Mouse (Mus musculus) brain, embryonic 18.5 days (tissue): ENCODE data around the gene Cenpv.

Experiments used
- DNase-seq: peaks from one replicate; pipeline ENCODE4 v3.0.0-alpha.2; 2012; ENCODE audit warnings: low read depth, low spot score

Gene Cenpv

DNA sequence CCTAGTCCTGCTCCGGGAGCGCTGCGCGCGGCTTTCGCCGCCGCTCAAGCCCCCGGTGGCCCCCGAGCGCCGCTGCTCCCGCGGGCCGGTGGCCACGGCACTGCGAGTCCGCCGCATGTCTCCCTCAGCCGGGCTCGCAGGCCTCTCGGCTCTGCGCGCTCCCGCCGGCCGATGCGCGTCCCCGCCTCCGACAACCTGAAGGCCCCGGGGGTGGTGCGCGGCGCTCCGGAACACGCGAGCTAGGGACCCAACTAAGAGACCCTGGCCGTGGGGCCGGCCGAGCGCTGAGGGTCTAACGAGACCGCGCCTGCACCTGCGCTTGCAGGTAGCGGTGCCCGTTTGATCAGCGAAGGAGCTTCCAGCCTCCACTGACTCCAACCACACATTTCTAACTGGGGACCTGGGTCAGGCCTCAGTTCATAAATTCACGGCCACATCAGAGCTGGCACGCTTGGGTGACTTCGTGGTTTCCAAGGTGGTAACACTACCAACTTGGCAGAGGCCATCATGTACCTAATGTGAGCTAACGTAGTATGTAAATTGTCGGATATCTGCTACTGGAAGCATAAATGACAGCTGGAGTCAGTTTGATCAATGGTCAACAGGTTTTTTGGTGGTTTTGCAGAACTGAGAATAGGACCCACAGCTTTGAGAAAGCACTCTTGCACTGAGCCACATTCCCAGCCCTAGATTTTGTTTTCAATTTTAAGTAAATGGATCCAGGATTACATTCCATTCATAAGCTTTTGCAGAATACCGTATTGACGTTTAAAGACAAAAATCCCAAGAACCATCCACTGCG, at the start of gene Cenpv:
Cenpv (minus strand) TSS at position 173 of the 802 bp plus-strand sequence.
- peak; percentile 42 for DNase-seq

DNA sequence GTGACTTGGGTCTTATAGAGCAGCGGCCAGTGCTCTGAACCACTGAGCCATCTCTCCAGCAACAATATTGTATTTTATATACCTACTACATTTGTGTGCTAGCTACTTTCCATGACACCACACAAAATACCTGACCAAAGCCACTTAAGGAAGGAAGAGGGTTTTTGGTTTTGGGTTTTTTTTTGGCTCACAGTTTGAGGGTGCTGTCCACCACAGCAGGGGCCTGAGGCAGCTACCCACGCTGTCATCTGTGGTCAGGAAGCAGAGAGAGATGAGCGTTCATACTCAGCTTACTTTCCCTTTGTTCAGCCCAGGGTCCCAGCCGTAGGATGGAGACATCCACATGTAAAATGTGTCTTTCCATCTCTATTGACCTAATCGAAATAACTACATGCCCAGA, 48.0 kb upstream of the Cenpv start:
- DNase-seq, result no peak

DNA sequence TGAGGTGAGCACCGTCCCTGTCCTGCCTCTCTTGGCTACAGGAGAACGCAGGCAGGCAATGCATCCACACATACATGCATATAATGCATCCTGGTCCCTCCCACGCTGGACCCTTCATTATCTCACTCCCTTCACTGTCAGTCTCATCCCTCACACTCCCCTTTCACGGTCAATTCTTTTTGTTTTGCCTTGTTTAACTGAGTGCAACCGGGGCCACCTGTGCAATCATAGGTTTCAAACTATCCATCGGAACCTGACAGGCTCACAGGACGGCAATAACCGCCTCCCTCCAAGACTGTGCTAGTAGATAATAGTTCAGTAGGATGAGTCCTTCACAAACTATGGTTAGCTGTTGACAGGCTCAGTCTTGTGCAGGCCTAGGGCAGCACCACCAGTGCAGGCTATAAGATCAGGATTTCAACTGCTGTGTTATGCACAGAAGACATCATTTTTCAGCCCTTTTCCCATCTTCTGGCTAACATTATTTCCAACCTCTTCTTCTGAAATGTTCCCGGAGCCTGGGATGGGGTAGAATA, 45.7 kb upstream of the Cenpv start:
- DNase-seq, result no peak

DNA sequence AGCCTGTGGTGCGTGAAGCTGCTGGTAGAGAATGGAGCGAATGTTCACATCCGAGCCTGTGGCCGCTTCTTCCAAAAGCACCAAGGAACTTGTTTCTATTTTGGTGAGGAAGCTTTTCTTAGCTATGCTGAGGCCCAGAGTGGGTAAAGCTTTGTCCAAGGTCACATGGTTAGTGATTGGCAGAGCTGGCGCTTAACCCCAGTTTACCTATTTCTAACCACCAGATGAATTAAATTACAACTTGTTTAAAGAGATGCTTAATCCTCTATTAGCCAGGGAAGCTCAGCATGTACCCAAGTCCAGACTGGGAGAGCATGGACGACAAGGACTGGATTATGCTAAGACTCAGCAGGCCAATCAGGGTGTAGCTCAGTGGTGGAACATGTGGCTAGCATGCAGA, 44.0 kb upstream of the Cenpv start:
- DNase-seq, result no peak

DNA sequence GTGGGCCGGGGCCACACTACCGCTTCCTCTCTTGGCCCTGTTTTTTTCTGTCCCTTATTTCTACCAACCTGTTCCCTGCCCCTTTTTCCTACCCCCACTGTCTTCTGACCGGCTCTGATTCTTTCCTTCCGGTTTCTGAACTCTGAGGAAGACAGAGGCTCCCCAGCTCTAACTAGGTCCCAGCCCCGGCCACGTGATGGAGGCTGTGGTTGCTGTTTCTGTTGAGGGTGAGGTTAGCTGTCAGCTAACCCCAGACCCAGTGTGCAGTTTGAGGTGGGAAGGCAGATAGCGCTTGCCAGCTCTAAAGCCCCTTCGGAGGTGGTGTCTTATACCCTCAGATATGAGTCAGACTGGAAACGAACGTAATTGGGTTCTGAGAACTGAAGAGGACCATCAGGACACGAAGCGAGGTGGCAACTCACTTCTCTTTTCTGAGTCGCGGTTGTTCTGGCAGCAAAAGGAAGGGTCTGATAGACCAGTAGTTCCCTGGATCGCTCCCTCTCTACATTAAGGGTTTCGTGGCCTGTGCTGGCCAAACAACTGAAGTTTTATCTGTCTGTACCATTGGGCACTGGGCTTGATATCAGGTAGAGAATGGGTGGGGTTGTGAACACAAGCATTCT, 37.6 kb upstream of the Cenpv start:
- no peak for DNase-seq

DNA sequence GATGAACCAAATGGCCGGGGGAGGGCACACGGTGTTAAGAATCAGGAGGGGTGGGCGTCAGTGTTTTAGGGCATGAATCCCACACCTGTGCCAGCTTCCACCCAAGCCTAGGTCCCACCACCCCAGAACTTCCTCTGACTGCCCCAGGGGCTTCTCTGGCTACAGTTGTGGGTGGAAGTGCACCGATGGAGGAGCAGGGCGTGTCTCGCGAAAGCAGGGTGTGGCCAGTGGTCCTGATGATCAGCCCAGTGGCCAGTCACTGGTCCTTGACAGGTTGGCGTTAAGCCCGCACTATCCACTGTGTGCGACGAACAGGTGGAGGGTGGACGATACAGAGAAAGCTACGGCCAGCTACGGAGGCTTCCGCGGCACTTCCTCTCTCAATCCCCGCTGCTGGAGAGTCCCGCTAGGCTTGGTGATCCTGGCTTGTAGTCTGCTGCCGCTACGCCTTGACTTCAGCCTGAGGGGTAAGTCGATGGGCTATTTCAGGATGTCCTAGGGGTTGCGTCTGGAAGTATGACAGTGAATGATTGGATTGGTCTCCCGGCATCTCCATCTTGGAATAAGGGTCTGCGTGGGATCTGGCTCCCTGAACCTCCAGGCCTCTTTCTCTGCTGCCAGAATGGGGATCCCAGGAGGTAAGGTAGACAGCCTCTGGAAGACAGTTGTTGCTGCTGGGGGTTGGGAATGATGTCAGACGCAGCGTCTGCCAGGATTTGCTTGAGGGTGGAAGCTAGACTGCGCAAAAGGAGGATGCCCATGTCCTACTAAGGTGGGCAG, 36.8 kb upstream of the Cenpv start:
- DNase-seq, result no peak

DNA sequence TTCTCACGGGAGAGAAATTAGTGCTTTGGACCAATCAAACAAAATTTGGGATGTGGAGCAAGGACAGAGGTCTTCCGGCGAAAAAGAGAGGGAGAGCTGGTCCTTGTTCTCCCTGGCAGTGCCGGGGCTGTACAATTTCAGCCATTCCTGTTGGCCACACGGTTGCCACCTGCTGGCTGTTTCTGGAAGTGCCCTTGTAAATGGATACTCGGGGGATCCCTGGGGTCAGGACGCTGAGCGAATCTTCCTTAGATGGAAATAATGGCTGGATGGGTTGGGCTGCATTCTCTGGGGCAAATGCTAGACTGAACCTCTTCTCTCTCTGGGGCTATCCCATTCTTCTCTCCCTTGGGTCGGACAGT, 36.2 kb upstream of the Cenpv start:
- no peak for DNase-seq

DNA sequence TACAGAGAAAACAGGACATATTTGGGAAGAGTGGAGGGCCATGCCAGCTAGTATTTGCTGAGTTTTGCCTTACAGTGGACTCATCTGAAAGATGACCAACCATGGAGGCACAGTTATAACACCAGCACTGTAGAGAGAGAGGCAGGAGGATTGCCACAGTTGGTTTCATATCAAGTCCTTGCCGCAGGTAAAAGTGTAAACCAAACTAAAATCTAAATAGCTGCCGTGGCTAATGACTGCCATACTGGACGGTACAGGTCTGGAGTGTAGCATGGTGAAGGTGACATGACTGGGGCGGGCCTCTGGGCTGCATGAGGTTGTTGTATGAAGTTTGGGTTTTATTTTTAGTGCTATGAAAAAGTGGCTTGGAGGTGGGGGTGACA, 35.6 kb upstream of the Cenpv start:
- no peak for DNase-seq

DNA sequence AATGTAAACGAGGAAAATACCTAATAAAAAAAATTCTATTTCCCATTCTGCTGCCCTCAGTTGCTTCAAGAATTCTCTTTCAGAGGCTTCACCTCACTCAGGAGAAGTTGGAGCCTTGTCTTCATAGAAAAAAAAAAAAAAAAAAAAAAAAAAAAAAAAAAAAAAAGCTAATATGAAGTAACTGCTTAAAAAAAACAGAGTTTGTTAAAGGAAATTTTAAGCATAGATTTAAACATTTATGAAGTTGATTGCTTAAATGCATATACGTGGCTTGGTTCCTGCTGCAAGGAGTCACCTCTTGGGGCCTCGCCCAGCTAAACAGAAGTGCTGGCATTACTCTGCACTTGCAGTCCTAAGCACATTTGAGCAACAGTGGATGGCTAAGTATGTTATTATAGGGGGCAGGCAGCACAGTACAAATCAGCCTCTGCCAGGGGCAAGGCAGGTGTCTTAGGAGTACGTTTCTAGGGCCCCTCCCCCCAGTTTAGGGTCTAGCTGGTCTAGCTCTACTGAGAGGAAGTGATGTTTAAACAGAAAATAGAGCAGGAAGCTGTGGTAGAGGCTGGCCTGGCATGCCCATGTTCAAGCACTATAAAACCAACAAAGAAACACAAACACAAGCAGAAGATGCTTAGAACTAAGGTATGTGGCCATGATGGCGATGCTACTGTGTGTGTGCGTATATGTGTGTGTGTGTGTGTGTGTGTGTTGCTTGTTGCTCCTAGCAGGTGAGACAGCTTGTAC, 35.1 kb upstream of the Cenpv start, which contains the start of gene Trpv2:
Trpv2 (plus strand) TSS at position 528 of the 744 bp plus-strand sequence.
- DNase-seq, result no peak

DNA sequence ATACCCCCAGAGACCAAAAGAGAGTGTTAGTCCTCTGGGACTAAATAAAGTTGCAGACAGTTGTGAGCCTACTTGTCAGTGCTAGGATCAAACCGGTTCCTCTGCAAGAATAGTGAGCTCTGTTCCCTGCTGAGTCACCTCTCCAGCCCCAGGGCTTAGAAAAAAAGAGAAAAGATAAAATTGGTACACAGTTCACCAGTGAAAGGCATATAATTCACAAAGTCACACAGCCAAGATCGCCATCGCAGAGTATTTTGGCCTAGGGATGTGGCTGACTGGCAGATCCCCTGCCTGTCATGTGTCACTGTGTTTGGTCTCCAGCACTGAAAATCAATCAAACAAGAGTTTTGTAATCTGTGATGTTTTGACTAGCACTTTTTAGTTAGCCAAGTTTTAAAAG, 29.2 kb upstream of the Cenpv start:
- DNase-seq, result no peak

DNA sequence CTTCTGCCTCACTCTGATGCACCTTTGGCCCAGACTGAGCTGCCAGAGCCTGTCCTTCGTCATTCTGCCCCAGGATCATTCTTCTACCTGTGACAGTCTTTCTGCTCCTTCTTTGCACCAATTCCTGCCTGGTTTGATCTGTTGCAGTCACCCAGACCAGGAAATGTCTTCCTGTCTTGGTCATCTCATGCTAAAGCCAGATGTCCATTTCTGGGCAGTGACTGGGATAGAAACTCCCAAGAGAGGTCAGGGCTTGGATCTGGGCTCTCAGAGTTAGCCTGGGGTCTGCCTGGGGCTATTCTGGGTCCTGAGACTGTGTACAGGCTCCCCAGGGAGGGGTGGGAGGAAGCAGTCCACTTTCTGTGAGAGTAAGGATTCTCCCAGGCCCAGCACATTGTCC, 27.1 kb upstream of the Cenpv start:
- no peak for DNase-seq

DNA sequence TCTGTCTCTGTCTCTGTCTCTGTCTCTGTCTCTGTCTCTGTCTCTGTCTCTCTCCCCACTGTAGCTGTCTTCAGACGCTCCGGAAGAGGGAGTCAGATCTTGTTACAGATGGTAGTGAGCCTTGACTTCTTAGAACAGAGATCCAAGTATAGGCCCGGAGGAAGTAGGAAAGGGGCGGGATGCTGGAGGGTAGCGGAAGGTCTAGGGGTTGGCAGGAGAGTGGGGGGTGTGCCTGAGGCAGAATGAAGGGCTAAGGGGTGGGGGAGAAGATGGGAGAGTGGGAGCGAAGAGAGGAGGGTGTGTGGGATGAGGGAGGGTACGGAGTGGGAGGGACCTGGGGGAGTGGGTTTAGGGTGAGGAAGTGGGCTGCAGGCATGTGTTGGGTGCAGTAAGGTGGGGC, 26.7 kb upstream of the Cenpv start:
- DNase-seq, result no peak

DNA sequence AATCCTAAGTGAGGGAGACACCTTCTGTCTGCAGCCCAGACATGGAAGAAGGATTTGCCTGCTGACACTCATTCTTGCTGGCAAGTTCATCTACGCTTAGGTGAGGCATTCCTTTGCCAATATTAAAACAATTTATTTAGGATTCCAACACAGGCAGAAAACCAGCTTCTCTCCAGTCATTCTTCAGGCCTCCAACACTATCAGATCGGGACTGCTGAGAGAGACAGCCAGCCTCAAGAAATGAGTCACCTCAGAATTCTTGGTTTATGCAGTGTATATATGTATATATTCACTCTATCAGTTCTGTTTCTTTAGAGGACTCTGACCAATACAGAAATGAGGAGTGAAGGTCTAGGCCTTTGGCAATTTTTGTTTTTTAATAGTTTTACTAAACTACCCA, 24.5 kb upstream of the Cenpv start:
- DNase-seq, result no peak

DNA sequence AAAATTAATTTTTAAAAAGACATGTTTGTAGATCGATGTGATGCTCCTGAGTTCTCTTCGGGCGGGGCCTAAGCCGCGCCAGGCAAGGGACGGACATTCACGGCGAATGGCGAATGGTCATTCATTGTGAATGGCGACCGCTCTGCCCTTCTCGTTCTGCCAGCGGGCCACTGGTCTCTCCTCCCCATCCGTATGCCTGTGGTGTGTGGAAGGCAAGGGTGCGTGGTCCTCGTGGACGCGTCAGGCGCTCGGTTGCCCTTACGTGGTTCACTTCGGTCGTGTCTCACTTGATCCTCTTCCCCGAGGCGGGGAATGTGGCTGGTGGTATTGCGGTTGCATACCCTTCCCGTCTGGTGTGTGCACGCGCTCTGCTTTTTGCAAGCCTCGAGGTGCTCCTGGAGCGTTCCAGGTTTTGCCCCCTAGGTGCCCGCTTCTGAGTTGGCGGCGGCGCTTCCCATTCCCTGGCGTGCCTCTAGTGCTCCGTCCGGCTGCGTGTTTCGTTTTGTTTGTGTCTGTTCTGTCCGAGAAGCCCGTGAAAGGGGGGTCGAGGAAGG, 21.5 kb upstream of the Cenpv start:
- no peak for DNase-seq

DNA sequence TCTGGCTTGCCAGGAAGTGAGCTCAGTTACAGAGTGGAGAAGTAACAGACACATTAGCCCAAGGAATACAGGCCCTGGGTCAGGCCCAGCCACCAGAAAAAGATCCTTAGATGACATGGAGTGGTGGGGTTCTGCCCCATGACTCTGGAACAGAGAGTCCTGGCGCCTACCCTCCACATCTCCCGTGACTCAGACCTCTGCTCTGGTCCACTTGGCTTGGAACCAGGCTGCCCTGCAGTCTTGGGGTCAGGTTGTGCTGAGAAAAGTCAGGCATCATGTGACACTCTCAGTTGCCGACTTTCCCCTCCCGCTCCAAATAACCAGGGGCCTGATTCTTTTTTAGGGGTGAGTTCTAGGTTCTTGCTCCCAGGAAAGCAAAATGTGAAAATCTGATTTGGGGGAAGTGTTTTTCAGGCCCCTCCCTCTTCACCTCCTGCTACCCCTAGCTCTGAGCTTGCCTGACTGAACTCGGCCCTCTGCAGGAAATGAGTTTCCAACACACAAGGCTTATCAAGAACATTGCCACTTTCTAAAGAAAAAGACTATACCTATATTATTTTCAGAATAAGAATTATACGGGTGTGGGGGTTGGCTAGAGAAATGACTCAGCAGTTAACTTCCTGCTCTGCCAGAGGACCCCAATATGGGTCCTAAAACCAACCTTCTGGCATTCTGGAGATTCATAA, 20.0 kb upstream of the Cenpv start:
- DNase-seq, result no peak

DNA sequence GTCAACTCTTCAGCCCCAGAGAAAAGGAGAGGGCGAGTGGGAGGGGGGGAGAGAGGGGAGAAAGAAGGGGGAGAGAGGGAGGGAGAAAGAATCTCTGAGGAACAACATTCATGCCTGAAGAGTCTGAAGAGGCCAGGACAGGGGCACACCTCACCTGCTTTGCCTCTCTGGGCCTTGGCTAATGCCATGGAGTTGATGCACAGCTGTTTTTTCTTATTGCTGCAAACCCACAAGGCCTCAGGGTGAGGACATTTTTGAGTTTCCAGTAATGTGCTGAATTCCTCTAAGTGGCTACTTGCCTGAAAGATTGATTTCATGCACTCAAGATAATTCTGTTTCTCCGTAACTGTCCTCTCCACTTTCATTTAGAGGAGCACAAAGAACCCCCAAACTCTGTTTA, 19.1 kb upstream of the Cenpv start:
- DNase-seq, result no peak

DNA sequence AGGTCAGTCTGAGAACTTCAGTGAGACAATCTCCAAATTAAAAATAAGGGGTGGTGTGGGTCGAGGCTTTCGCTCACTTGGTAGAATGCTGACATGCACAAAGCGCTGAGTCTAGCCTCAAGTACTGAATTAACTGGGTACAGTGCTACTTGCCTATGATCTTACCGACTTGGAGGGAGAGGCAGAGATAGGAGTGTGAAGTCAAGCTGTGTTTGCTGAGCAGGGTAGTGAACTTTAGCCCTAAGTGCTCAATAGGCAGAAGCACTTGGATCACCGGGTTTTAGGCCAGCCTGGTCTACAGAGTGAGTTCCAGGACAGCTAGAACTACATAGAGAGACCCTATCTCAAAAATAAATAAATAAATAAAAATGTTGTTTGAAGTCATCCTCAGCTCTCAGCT, 18.1 kb upstream of the Cenpv start:
- no peak for DNase-seq

DNA sequence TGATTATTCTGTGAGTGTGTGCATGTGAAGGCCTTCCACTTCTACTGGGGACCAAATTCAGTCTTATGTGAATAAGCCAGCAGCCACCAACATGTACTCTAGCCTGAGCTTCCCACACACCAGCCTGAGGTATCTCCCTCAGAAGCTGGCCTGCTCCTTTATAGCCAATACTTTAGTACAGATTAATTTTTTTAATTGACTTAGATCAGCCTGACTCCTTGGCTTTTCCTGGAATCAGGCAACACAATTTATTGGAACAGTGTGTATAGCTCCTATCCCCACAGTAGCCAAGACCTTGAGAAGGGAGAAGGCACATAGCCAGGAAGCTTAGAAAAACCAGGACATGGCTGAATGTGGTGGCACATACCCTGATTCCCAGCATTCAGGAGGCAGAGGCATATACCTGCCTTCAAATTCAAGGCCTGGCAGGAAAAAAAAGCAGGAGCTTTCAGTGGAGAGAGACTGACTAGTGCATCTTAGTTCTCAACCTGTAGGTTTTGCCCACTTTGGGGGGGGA, 16.9 kb upstream of the Cenpv start:
- no peak for DNase-seq

DNA sequence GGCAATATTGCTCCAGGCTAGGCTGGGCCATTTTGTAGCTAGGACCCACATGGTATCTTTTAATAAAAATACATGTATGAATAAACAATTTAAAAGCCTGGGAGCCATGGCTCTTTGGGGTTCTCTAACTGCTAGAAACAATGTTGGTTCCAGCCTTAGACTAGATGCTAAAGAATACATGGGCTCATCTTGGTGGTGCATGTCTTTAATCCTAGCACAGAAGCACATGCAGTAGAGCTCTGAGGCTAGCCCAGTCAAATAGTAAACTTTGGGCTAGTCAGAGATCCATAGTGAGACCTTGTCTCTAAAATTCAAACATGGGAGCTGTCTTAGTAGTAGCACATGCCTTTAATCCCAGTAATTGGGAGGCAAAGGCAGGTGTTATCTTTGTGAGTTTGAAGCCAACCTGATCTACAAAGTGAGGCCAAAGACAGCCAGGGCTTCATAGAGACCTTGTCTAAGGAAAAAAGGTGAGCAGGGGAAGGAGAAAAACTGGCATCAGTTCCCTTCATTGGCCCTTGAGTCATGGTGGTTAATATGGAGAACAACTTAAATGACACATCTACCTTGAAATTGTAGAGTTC, 16.0 kb upstream of the Cenpv start:
- DNase-seq, result no peak

DNA sequence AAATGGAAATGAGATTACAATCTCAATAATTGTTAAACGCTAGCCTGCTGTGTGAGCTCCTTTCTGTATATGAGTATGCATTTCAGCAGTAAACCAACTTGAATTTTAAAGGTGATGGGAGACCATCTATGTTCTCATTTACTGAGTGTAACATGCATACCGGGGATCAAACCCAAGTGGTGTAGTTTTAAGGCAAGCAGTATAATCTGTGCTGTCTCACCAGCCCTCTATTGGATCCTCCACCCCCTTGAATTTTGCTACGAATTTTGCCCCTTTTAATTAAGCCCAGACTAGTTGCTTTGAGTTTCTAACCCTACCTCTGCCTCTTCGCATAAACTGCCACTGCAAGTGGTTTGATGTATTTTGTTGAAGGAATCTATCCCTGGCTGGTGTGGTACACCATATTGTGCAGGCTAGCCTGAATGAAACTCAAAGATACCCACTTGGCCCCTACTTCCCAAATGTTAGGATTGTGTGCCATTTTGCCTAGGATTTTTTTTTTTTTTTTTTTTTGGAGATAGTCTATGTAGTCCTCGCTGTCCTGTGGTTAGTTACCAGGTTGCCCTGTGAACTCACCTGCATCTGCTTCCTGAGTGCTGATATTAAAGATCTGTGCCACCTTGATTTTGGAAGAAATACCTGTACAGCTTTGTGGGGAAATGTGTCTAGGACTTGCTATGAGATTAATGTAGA, 15.2 kb upstream of the Cenpv start:
- DNase-seq, result no peak
